Mouse (Mus musculus): ENCODE data around the gene Acot9. TPM values are rescaled to one million over a fixed set of nuclear protein-coding genes. Genes with fewer than 3 reads are reported as not detected.
A peak's percentile ranks its signal among the peaks of the same experiment; 100 is the strongest.

Acot9 gene
- 12.7 and 17.8 TPM in 2 replicates for polyA plus RNA-seq (2012; rRNA removed)

DNA sequence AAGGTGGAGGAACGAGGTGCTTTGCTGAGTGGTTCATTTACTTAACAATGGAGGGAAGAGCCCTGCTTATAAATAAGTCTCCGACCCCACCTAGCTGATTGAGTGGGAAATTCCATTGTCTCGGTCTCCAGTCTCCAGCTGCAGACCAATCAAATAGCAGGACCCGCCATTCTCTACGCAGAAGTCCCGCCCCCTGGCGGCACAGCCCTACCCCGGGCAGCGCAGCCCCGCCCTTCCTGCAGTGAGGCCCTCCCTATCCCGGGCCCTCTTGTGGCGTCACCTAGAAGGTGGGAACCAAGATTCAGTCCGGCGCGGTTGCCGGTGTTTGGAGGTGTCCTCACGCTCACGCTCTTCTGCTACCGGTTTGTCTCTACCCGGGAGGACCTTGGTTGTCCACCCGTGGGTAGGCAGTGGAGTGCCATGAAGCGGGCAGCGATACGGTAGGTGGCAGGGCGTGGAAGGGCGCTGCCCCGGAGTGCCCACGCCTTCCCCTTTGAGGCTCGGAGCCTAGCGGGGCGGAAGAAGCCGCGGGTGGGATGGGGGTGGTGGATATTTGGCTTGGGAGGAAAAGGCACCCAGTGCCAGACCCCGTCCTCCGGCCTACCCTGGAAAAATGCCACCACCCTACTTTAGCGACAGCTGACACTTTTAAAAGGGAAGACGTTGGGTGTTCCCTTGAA, at the start of gene Acot9:
TSS of gene Acot9 (plus strand) at position 209 of the 680 bp plus-strand sequence.
- Histone ChIP-seq H3K27ac (ENCODE audit: control insufficient read depth, insufficient read depth, low read length) (peak within 1 kb of the TSS; percentile 51; the same call in 1 of the 2 replicates), H3K4me3 (ENCODE audit: control insufficient read depth, insufficient read depth, low read length) (peak within 1 kb of the TSS; percentile 93), H3K27me3 (ENCODE audit: control insufficient read depth, insufficient read depth, low read length) (no peaks in the 10 kb centered on the region), H3K36me3 (ENCODE audit: control insufficient read depth, insufficient read depth, low read length) (no peaks in the 10 kb centered on the region), H3K4me1 (replicated peaks; ENCODE audit: control insufficient read depth, insufficient read depth, low read length) (no peaks in the 10 kb centered on the region; the same call in 1 of the 2 replicates)
- TF ChIP-seq CTCF (IDR thresholded peaks at IDR 0.05; ENCODE audit: borderline replicate concordance, control insufficient read depth, extremely low read depth, insufficient read depth, low read length, poor library complexity) (peak; percentile 68; the same call in 1 of the 2 replicates), POLR2A (IDR thresholded peaks at IDR 0.05; ENCODE audit: control insufficient read depth, extremely low read depth, insufficient read depth, low read length, poor library complexity) (peak; percentile 75)
- peak; percentile 89 for DNase-seq
- under 1% methylated on average over 32 of the region's 37 CpGs for WGBS

DNA sequence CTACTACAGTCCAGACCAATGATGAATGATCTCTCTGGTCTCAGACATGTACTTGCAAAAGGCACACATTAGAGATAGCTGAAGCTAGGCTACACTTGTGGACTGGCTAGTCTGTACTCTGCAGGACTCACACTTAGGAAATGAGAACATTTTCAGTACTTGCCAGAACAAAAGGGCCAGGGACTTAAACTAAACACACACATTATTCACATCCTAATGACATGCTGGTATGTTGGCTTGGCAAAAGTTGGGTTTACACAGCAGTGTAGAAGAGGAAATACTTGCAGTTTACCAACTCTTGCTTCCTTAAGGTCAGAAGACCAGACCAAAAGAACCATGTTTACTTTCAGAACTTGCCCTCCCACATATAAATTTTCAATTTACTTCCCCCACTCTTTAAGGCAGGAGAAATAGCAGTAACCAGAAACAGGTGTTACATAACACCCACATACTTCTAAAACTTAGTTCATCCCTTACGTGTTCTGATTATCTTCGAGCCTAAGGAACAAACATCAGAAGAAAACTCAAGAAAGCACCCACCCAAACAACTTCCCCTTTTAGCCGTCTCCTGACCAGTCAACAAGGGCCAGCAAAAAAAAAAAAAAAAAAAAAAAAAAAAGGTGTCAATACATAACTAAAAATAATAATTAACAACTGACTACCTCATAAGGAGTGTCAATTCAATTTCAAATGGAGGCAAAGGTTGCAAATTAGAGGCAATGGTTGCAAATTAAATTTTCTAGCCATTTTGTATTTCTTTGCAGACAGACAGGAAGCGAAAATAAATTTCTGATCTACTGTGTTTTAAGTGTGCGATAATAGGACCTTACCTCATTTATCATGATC, 47.7 kb upstream of the Acot9 start:
- no peak for TF ChIP-seq POLR2A (IDR thresholded peaks at IDR 0.05; ENCODE audit: control insufficient read depth, extremely low read depth, insufficient read depth, low read length, poor library complexity)
- TF ChIP-seq CTCF (IDR thresholded peaks at IDR 0.05; ENCODE audit: borderline replicate concordance, control insufficient read depth, extremely low read depth, insufficient read depth, low read length, poor library complexity), result no peak
- no peaks in the 10 kb centered on the region for H3K36me3 ChIP-seq (ENCODE audit: control insufficient read depth, insufficient read depth, low read length)
- WGBS, result 54% methylated on average over 5 of the region's 5 CpGs
- no peak overlapping the region for H3K27ac ChIP-seq (ENCODE audit: control insufficient read depth, insufficient read depth, low read length)
- H3K4me3 ChIP-seq (ENCODE audit: control insufficient read depth, insufficient read depth, low read length), result no peak overlapping the region
- DNase-seq, result no peak
- no peaks in the 10 kb centered on the region for H3K4me1 ChIP-seq (replicated peaks; ENCODE audit: control insufficient read depth, insufficient read depth, low read length)
- H3K27me3 ChIP-seq (ENCODE audit: control insufficient read depth, insufficient read depth, low read length), result no peaks in the 10 kb centered on the region

DNA sequence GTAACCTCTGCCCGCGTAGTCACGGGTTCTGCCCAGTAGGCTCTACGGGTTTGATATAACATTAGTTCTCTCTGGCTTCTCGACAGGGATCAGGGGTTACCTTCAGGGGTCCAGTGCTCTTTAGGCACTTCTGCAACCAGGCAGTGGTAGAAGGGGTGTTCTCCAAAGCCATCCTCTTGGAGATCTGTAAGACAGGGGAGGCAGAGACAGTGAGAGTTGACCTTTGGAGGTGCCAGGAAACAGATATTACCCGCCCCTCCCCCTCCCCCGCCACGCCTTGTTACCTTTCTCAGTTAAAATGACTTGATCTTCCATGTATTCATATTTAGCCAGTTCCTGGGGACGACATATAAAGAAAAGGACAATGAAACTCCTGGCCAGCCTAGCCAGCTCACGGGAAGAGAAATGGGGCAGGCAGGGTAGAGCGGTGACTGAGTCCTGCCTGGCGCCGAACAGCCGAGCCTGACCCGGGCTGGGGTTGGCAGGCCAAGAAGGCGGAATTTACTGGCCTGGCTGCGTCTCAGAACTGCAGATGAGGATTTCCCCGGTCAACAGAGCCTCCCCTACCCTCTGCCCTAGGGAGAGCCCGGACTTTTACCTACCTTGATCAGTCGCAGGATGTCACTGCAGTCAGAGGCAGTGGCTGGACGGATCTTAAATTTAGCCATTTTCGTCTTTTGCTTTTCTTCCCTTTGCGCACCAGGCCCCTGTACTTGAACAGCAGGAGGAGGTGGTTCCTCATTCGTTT, 46.6 kb upstream of the Acot9 start:
- Histone ChIP-seq H3K4me3 (ENCODE audit: control insufficient read depth, insufficient read depth, low read length) (peak overlapping the region; percentile 100), H3K4me1 (replicated peaks; ENCODE audit: control insufficient read depth, insufficient read depth, low read length) (no peaks in the 10 kb centered on the region), H3K27ac (ENCODE audit: control insufficient read depth, insufficient read depth, low read length) (peak overlapping the region; percentile 75), H3K27me3 (ENCODE audit: control insufficient read depth, insufficient read depth, low read length) (no peaks in the 10 kb centered on the region), H3K36me3 (ENCODE audit: control insufficient read depth, insufficient read depth, low read length) (no peaks in the 10 kb centered on the region)
- no peak for TF ChIP-seq POLR2A (IDR thresholded peaks at IDR 0.05; ENCODE audit: control insufficient read depth, extremely low read depth, insufficient read depth, low read length, poor library complexity)
- no peak for TF ChIP-seq CTCF (IDR thresholded peaks at IDR 0.05; ENCODE audit: borderline replicate concordance, control insufficient read depth, extremely low read depth, insufficient read depth, low read length, poor library complexity)
- peak; percentile 23 for DNase-seq
- 2% methylated on average over 24 of the region's 24 CpGs for WGBS

- H3K27ac ChIP-seq (ENCODE audit: control insufficient read depth, insufficient read depth, low read length), result peak within 1 kb of the TSS; percentile 75
- H3K36me3 ChIP-seq (ENCODE audit: control insufficient read depth, insufficient read depth, low read length), result no peaks in the 10 kb centered on the region
- TF ChIP-seq CTCF (IDR thresholded peaks at IDR 0.05; ENCODE audit: borderline replicate concordance, control insufficient read depth, extremely low read depth, insufficient read depth, low read length, poor library complexity) (peak; percentile 63; the same call in 1 of the 2 replicates), POLR2A (IDR thresholded peaks at IDR 0.05; ENCODE audit: control insufficient read depth, extremely low read depth, insufficient read depth, low read length, poor library complexity) (no peak)
- H3K27me3 ChIP-seq (ENCODE audit: control insufficient read depth, insufficient read depth, low read length), result no peaks in the 10 kb centered on the region
- peak; percentile 90 for DNase-seq
- WGBS, result under 1% methylated on average over 23 of the region's 26 CpGs
- peak within 1 kb of the TSS; percentile 100 for H3K4me3 ChIP-seq (ENCODE audit: control insufficient read depth, insufficient read depth, low read length)
- H3K4me1 ChIP-seq (replicated peaks; ENCODE audit: control insufficient read depth, insufficient read depth, low read length), result no peaks in the 10 kb centered on the region
These were observed 46.0 kb upstream of the Acot9 start, which contains the start of gene Sat1 for GRCm38 (mm10) chrX:155216271-155216670. TSS of gene Sat1 (minus strand) at chrX:155216449.

- TF ChIP-seq CTCF (IDR thresholded peaks at IDR 0.05; ENCODE audit: borderline replicate concordance, control insufficient read depth, extremely low read depth, insufficient read depth, low read length, poor library complexity) (no peak), POLR2A (IDR thresholded peaks at IDR 0.05; ENCODE audit: control insufficient read depth, extremely low read depth, insufficient read depth, low read length, poor library complexity) (no peak)
- H3K4me1 ChIP-seq (replicated peaks; ENCODE audit: control insufficient read depth, insufficient read depth, low read length), result no peaks in the 10 kb centered on the region
- H3K4me3 ChIP-seq (ENCODE audit: control insufficient read depth, insufficient read depth, low read length), result no peak overlapping the region
- H3K36me3 ChIP-seq (ENCODE audit: control insufficient read depth, insufficient read depth, low read length), result no peaks in the 10 kb centered on the region
- WGBS, result 74% methylated on average over 2 of the region's 2 CpGs
- H3K27ac ChIP-seq (ENCODE audit: control insufficient read depth, insufficient read depth, low read length), result no peak overlapping the region
- DNase-seq, result no peak
- no peaks in the 10 kb centered on the region for H3K27me3 ChIP-seq (ENCODE audit: control insufficient read depth, insufficient read depth, low read length)
These were observed 44.0 kb upstream of the Acot9 start for GRCm38 (mm10) chrX:155218277-155218676.

DNA sequence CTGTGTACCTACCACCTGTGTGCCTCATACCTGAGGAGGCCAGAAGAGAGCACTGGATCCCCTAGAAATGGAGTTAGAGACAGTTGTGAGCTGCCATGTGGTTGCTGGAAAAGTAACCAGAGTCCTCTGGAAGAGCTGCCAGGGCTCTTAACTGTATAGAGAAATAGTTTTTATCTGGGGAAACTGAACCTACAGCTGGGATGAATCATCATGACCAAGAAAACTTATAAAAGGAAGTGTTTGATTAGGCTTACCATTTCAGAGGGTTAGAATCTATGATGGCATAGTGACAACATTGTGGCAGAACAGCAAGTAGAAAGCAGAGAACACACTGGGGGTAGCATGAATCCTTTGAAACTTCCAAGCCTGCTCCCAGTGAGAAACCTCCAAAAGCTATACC, 5.4 kb upstream of the Acot9 start:
- no peak for TF ChIP-seq CTCF (IDR thresholded peaks at IDR 0.05; ENCODE audit: borderline replicate concordance, control insufficient read depth, extremely low read depth, insufficient read depth, low read length, poor library complexity)
- no peak for TF ChIP-seq POLR2A (IDR thresholded peaks at IDR 0.05; ENCODE audit: control insufficient read depth, extremely low read depth, insufficient read depth, low read length, poor library complexity)
- DNase-seq, result no peak
- Histone ChIP-seq H3K4me1 (replicated peaks; ENCODE audit: control insufficient read depth, insufficient read depth, low read length) (no peaks in the 10 kb centered on the region), H3K27ac (ENCODE audit: control insufficient read depth, insufficient read depth, low read length) (no peak overlapping the region), H3K27me3 (ENCODE audit: control insufficient read depth, insufficient read depth, low read length) (no peaks in the 10 kb centered on the region), H3K36me3 (ENCODE audit: control insufficient read depth, insufficient read depth, low read length) (no peaks in the 10 kb centered on the region), H3K4me3 (ENCODE audit: control insufficient read depth, insufficient read depth, low read length) (no peak overlapping the region)

Data from thymus, adult 2 months (tissue).